Mouse (Mus musculus) midbrain, embryonic 16.5 days (tissue): ENCODE results near the gene Prpf31. TPM values are rescaled to one million over a fixed set of nuclear protein-coding genes. Genes with fewer than 3 reads are reported as not detected.
"Not testable (repeated sequence)": the region's sequence is repeated elsewhere in the genome, so short reads cannot be mapped to it uniquely, and the experiment has no call there.

Experiments used
- ATAC-seq: fragments of 200-750 bp; cut with Nextera tagmentation; 2 replicates; pipeline ENCODE4 v1.8.0; 2017; ENCODE audit warnings: moderate TSS enrichment
- H3K27ac ChIP-seq: fragments of 300-500 bp; sonication (generic); 2 replicates; pipeline ENCODE4 v1.5.1; 2014; ENCODE audit warnings: mild to moderate bottlenecking, low read length, mixed read lengths
- H3K27me3 ChIP-seq: fragments of 300-500 bp; sonication (generic); 2 replicates; pipeline ENCODE4 v1.6.1; 2014; ENCODE audit warnings: low read depth, low read length, mixed read lengths; ENCODE audit not compliant: control insufficient read depth, insufficient read depth
- H3K36me3 ChIP-seq: fragments of 300-500 bp; sonication (generic); 2 replicates; pipeline ENCODE4 v1.6.1; 2014; ENCODE audit warnings: mild to moderate bottlenecking, low read length, moderate library complexity, mixed read lengths; ENCODE audit not compliant: control insufficient read depth, insufficient read depth
- H3K4me1 ChIP-seq: fragments of 300-500 bp; sonication (generic); 2 replicates; pipeline ENCODE4 v1.6.1; 2014; ENCODE audit warnings: mild to moderate bottlenecking, low read length, mixed read lengths; ENCODE audit not compliant: control insufficient read depth, insufficient read depth
- H3K4me2 ChIP-seq: fragments of 300-500 bp; sonication (generic); 2 replicates; pipeline ENCODE4 v1.6.1; 2014; ENCODE audit warnings: mild to moderate bottlenecking, low read length, mixed read lengths
- H3K4me3 ChIP-seq: fragments of 300-500 bp; sonication (generic); 2 replicates; pipeline ENCODE4 v1.5.1; 2014; ENCODE audit warnings: low read depth, mild to moderate bottlenecking, low read length, moderate library complexity, mixed read lengths
- H3K9ac ChIP-seq: fragments of 300-500 bp; sonication (generic); 2 replicates; pipeline ENCODE4 v1.6.1; 2014; ENCODE audit warnings: low read depth, low read length, mixed read lengths
- H3K9me3 ChIP-seq: fragments of 300-500 bp; sonication (generic); replicated peaks from 2 replicates; pipeline ENCODE4 v1.6.1; 2014; ENCODE audit warnings: mild to moderate bottlenecking, low read length, mixed read lengths; ENCODE audit not compliant: control insufficient read depth, poor library complexity, severe bottlenecking
- WGBS: fragments of 180-500 bp; shearing (Covaris S2); extraction: QIAGEN DNeasy Blood & Tissue Kit; methylation state at CpG from one replicate; pipeline ENCODE4 v1.1.7; 2014; 5-methylcytosine and 5-hydroxymethylcytosine counted together
- polyA plus RNA-seq: library from polyadenylated mRNA; unstranded; fragments of >200 nt; fragmentation: Nextera tagmentation; extraction: Ambion mirVana; gene quantifications from 2 replicates; pipeline ENCODE4 v1.2.1, GENCODE M21; 2015

Prpf31 gene
- polyA plus RNA-seq, 1 experiment from 2014 or later: 86.7 TPM

- 24% methylated on average over 9 of the region's 9 CpGs for WGBS
- Histone ChIP-seq H3K4me1 (no peaks in the 10 kb centered on the region), H3K4me3 (no peak overlapping the region), H3K27ac (no peak overlapping the region), H3K27me3 (no peaks in the 10 kb centered on the region), H3K4me2 (peak overlapping the region; percentile 8; the same call in 1 of the 2 replicates), H3K36me3 (no peaks in the 10 kb centered on the region), H3K9me3 (no peaks in the 10 kb centered on the region), H3K9ac (no peak overlapping the region)
- no peak for ATAC-seq
Measured at GRCm38 (mm10) chr7:3595146-3595545, 34.6 kb upstream of the Prpf31 start.

- not testable (repeated sequence) for H3K27me3 ChIP-seq, H3K27ac ChIP-seq, H3K9me3 ChIP-seq, H3K9ac ChIP-seq, H3K36me3 ChIP-seq, H3K4me3 ChIP-seq, H3K4me2 ChIP-seq, H3K4me1 ChIP-seq, ATAC-seq
- WGBS: 68% methylated on average over 1 of the region's 1 CpGs
Measured at GRCm38 (mm10) chr7:3597755-3598154, 32.0 kb upstream of the Prpf31 start.

DNA sequence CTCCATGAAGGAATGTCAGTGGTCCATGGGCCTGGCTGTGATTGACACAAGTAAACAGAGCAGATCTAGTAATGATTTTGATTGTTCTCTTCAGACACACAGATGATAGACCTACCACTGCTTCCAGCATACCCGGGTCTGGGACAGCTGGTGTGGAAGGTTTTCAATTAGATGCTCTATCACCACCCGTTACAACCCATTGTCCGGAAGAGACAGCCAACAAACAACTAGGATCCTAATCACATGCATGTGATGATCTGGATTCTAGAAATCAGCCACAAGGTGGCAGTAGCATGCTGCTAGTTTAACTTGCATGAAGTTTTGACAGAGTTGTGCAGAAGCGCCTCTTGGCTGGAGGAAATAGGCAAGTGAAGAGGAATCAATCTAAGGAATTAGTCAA, 28.7 kb upstream of the Prpf31 start:
- no peaks in the 10 kb centered on the region for H3K36me3 ChIP-seq
- H3K27ac ChIP-seq: no peak overlapping the region
- H3K4me3 ChIP-seq: no peak overlapping the region
- no peak overlapping the region for H3K9ac ChIP-seq
- no peak overlapping the region for H3K4me2 ChIP-seq
- 7% methylated on average over 4 of the region's 4 CpGs for WGBS
- no peaks in the 10 kb centered on the region for H3K27me3 ChIP-seq
- no peaks in the 10 kb centered on the region for H3K4me1 ChIP-seq
- no peaks in the 10 kb centered on the region for H3K9me3 ChIP-seq
- ATAC-seq: peak; percentile 76

- ATAC-seq: no peak
Measured at GRCm38 (mm10) chr7:3606798-3607197, 23.0 kb upstream of the Prpf31 start.

GRCm38 (mm10) chr7:3607391-3607790, 22.4 kb upstream of the Prpf31 start:
- Histone ChIP-seq H3K27ac (no peak overlapping the region), H3K4me3 (no peak overlapping the region), H3K36me3 (no peaks in the 10 kb centered on the region), H3K9ac (no peak overlapping the region), H3K4me1 (no peaks in the 10 kb centered on the region), H3K27me3 (no peaks in the 10 kb centered on the region), H3K4me2 (no peak overlapping the region), H3K9me3 (no peaks in the 10 kb centered on the region)
- ATAC-seq: no peak
- 91% methylated on average over 6 of the region's 6 CpGs for WGBS

More at GRCm38 (mm10) chr7:3606798-3607197, 23.0 kb upstream of the Prpf31 start:
- no peak overlapping the region for H3K27ac ChIP-seq
- H3K4me2 ChIP-seq: no peak overlapping the region
- H3K9ac ChIP-seq: no peak overlapping the region
- WGBS: 20% methylated on average over 2 of the region's 2 CpGs
- H3K4me1 ChIP-seq: no peaks in the 10 kb centered on the region
- H3K36me3 ChIP-seq: no peaks in the 10 kb centered on the region
- H3K27me3 ChIP-seq: no peaks in the 10 kb centered on the region
- no peaks in the 10 kb centered on the region for H3K9me3 ChIP-seq
- H3K4me3 ChIP-seq: no peak overlapping the region

- H3K9me3 ChIP-seq: no peaks in the 10 kb centered on the region
- H3K27ac ChIP-seq: no peak overlapping the region
- no peak overlapping the region for H3K9ac ChIP-seq
- H3K4me2 ChIP-seq: no peak overlapping the region
- WGBS: 94% methylated on average over 3 of the region's 3 CpGs
- no peaks in the 10 kb centered on the region for H3K36me3 ChIP-seq
- no peaks in the 10 kb centered on the region for H3K27me3 ChIP-seq
- no peak overlapping the region for H3K4me3 ChIP-seq
- no peaks in the 10 kb centered on the region for H3K4me1 ChIP-seq
- ATAC-seq: no peak
Measured at GRCm38 (mm10) chr7:3608668-3609067, 21.1 kb upstream of the Prpf31 start.

- H3K9ac ChIP-seq: no peak overlapping the region
- H3K4me2 ChIP-seq: no peak overlapping the region
- H3K36me3 ChIP-seq: no peaks in the 10 kb centered on the region
- no peak overlapping the region for H3K27ac ChIP-seq
- H3K9me3 ChIP-seq: no peaks in the 10 kb centered on the region
- no peak overlapping the region for H3K4me3 ChIP-seq
- H3K4me1 ChIP-seq: no peaks in the 10 kb centered on the region
- no peaks in the 10 kb centered on the region for H3K27me3 ChIP-seq
- WGBS: 77% methylated on average over 3 of the region's 3 CpGs
- no peak for ATAC-seq
Measured at GRCm38 (mm10) chr7:3609082-3609481, 20.7 kb upstream of the Prpf31 start.

DNA sequence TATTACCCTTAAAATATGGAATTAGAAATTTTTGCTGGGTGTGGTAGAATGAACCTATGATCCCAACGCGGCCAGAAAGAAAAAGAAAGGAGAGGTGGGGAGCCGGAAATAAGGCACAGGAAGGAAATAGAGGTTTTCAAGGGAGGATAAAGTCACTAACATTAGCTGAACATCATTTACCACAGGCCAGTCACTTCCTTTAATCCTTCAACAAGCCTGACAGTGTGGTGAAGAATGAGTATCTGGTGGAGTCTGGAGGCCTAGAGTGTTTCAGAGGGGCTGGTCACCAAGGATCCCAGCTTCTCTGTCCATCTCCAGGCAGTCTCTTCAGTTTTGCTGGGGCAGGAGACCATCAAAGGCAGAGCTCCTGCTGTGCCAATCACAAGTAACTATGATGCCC, 19.3 kb upstream of the Prpf31 start:
- no peak overlapping the region for H3K4me2 ChIP-seq
- H3K27me3 ChIP-seq: no peaks in the 10 kb centered on the region
- WGBS: 98% methylated on average over 3 of the region's 3 CpGs
- H3K4me3 ChIP-seq: no peak overlapping the region
- no peak overlapping the region for H3K27ac ChIP-seq
- ATAC-seq: no peak
- no peaks in the 10 kb centered on the region for H3K36me3 ChIP-seq
- H3K4me1 ChIP-seq: no peaks in the 10 kb centered on the region
- no peaks in the 10 kb centered on the region for H3K9me3 ChIP-seq
- no peak overlapping the region for H3K9ac ChIP-seq

DNA sequence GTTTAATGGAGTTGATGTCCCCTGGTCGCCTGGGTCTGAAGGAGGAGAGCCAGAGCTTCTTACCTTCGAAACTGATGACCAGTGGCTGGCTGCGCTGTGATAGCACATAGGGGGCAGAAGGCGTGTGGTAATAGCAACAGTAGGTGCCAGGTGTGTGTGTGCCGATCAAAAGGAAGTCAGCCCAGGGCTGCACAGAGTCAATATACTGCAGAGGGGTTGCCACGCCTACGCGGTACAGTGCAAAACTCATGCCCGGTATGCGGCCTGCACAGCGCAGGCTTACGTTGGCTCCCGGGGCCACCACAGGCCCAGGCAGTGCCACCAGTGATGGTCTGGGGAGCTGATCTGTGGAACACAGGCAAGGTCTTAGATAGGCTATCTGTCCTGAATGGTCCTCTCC, 18.8 kb upstream of the Prpf31 start:
- ATAC-seq: no peak
- H3K27me3 ChIP-seq: no peaks in the 10 kb centered on the region
- no peaks in the 10 kb centered on the region for H3K36me3 ChIP-seq
- no peak overlapping the region for H3K4me2 ChIP-seq
- no peak overlapping the region for H3K9ac ChIP-seq
- WGBS: 89% methylated on average over 13 of the region's 13 CpGs
- H3K4me3 ChIP-seq: no peak overlapping the region
- no peaks in the 10 kb centered on the region for H3K9me3 ChIP-seq
- no peaks in the 10 kb centered on the region for H3K4me1 ChIP-seq
- no peak overlapping the region for H3K27ac ChIP-seq

DNA sequence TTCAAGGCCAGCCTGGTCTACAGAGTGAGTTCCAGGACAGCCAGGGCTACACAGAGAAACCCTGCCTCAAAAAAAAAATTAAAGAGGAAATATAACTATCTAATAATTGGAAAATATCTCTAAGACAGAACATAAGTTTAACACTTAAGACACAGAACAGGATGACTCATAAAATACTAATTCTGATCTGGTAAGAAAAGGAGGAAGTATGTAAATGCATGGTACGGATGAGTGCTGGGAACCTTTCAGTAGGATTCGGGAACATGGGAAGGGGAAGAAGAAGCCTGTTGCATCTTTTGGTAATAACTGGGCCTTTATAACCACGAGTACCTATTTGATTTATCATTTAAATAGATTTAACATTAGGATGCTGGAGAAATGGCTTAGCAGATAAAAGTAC, 15.8 kb upstream of the Prpf31 start:
- Histone ChIP-seq H3K4me1 (peaks cover 11% of the 10 kb centered on the region), H3K36me3 (no peaks in the 10 kb centered on the region), H3K9me3 (no peaks in the 10 kb centered on the region), H3K27me3 (no peaks in the 10 kb centered on the region), H3K4me3 (no peak overlapping the region), H3K4me2 (no peak overlapping the region), H3K27ac (no peak overlapping the region), H3K9ac (no peak overlapping the region)
- WGBS: 82% methylated on average over 3 of the region's 3 CpGs
- no peak for ATAC-seq
